1 mouse cellular context compared by ENCODE assay signal in the genomic region with DNA sequence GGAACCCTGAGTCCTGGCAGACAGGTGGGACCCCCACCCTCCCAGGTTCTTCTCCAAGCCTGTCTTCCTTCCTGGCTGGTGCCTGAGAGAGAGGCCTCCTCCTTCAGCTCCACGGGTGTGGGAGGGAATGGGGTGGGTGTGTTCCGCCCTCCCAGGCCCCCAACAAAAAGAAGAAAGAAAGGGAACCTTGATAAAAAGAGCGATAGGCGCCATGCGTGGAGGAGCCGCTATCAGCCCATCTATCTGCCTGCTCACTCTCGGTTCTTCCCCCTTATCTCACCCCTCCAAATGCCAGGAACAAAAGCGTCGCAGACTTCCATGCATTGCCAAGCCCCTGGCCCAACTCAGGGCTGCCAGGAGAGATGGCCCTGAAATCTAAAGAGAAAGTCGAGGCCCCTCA.
TF ChIP-seq lines count a peak whose summit lies in the region.

No protein-coding gene starts in this region.

TF ChIP-seq in MEL, 35 proteins besides CTCF, POLR2A, EP300 and RAD21 (continued from another document):
- TF ChIP-seq ZNF384 (IDR thresholded peaks at IDR 0.05; ENCODE audit: low read depth, low read length) (no peak), SMC3 (IDR thresholded peaks at IDR 0.05; ENCODE audit: low read depth, low read length) (no peak), CHD1 (IDR thresholded peaks at IDR 0.05; ENCODE audit: low read depth, low read length) (no peak), TAL1 (IDR thresholded peaks at IDR 0.05; ENCODE audit: low read length) (peak; percentile 36; the same call in 1 of the 2 replicates)
